Mouse (Mus musculus) gastrocnemius, postnatal 14 days (tissue): ENCODE measurements around the gene Doc2b. TPM values are rescaled to one million over a fixed set of nuclear protein-coding genes. Genes with fewer than 3 reads are reported as not detected.

ENCODE experiments used
- DNase-seq: peaks from one replicate; pipeline ENCODE4 v3.0.0; 2021; ENCODE audit warnings: mixed read lengths
- intact Hi-C: fragments of 180-260 bp; cut with DNase I; formaldehyde crosslinking; loops from one replicate; pipeline ENCODE4 v1.15.1; 2025; ENCODE audit warnings: low total_unique reads
- long read RNA-seq, 2 experiments: library from polyadenylated mRNA; stranded (forward); transcript quantifications; one replicate each; pipeline ENCODE4 v2.0.0; 2021
- total RNA-seq, 2 experiments: library from RNA; stranded (reverse); gene quantifications; 2 replicates each; pipeline ENCODE4 v1.2.3; 2021

Doc2b gene
- total RNA-seq, result 1 to 10 TPM in 1 of 2 experiments, under 1 TPM in 1; 0.53 to 1.8 TPM
- long read RNA-seq, experiment 1, result 0 reads
- long read RNA-seq, experiment 2, partial matches to known transcripts, result 0 of 1 reads
- long read RNA-seq, experiment 2, other reads (novel, unspliced or antisense), result 1 of 1 reads

GRCm38 (mm10) chr11:75796029-75796445 lies at the start of gene Doc2b:
TSS of gene Doc2b (minus strand) at chr11:75796049.
- intact Hi-C loops, result no loop called here
- DNase-seq, result peak; percentile 17

- intact Hi-C loops, result no loop called here
These were observed 47.2 kb upstream of the Doc2b start for GRCm38 (mm10) chr11:75842904-75843619.

GRCm38 (mm10) chr11:75841503-75841902 lies 45.7 kb upstream of the Doc2b start:
- DNase-seq, result no peak
- intact Hi-C loops, result no loop called here

More at GRCm38 (mm10) chr11:75842904-75843619, 47.2 kb upstream of the Doc2b start:
- no peak for DNase-seq

GRCm38 (mm10) chr11:75839536-75840430 lies 43.9 kb upstream of the Doc2b start:
- no peak for DNase-seq
- intact Hi-C loops, result no loop called here

- intact Hi-C loops, result no loop called here
- DNase-seq, result no peak
These were observed 43.1 kb upstream of the Doc2b start for GRCm38 (mm10) chr11:75838861-75839426.

- no peak for DNase-seq
- intact Hi-C loops, result no loop called here
These were observed 40.4 kb upstream of the Doc2b start for GRCm38 (mm10) chr11:75836240-75836610.

- no peak for DNase-seq
- intact Hi-C loops, result no loop called here
These were observed 39.9 kb upstream of the Doc2b start for GRCm38 (mm10) chr11:75835587-75836239.

GRCm38 (mm10) chr11:75833081-75833480 lies 37.2 kb upstream of the Doc2b start:
- intact Hi-C loops, result no loop called here

GRCm38 (mm10) chr11:75830386-75830785 lies 34.5 kb upstream of the Doc2b start:
- intact Hi-C loops, result no loop called here
- no peak for DNase-seq

More at GRCm38 (mm10) chr11:75833081-75833480, 37.2 kb upstream of the Doc2b start:
- DNase-seq, result no peak

- intact Hi-C loops, result no loop called here
- no peak for DNase-seq
These were observed 31.6 kb upstream of the Doc2b start for GRCm38 (mm10) chr11:75827414-75827813.

GRCm38 (mm10) chr11:75823506-75823905 lies 27.7 kb upstream of the Doc2b start:
- intact Hi-C loops, result no loop called here
- DNase-seq, result no peak

- DNase-seq, result peak; percentile 26
- intact Hi-C loops, result no loop called here
These were observed 17.2 kb upstream of the Doc2b start for GRCm38 (mm10) chr11:75813085-75813484.

GRCm38 (mm10) chr11:75811900-75812299 lies 16.1 kb upstream of the Doc2b start:
- intact Hi-C loops, result no loop called here
- DNase-seq, result peak; percentile 82

GRCm38 (mm10) chr11:75810526-75810925 lies 14.7 kb upstream of the Doc2b start:
- intact Hi-C loops, result no loop called here
- DNase-seq, result no peak

GRCm38 (mm10) chr11:75807486-75807885 lies 11.6 kb upstream of the Doc2b start:
- no peak for DNase-seq
- intact Hi-C loops, result no loop called here

GRCm38 (mm10) chr11:75801771-75802550 lies 6.1 kb upstream of the Doc2b start:
- no peak for DNase-seq
- intact Hi-C loops, result no loop called here

- DNase-seq, result no peak
- intact Hi-C loops, result no loop called here
These were observed 5.5 kb upstream of the Doc2b start for GRCm38 (mm10) chr11:75801369-75801768.

GRCm38 (mm10) chr11:75796536-75797246 lies 842 bp upstream of the Doc2b start:
- intact Hi-C loops, result no loop called here
- no peak for DNase-seq
